In the genomic region with DNA sequence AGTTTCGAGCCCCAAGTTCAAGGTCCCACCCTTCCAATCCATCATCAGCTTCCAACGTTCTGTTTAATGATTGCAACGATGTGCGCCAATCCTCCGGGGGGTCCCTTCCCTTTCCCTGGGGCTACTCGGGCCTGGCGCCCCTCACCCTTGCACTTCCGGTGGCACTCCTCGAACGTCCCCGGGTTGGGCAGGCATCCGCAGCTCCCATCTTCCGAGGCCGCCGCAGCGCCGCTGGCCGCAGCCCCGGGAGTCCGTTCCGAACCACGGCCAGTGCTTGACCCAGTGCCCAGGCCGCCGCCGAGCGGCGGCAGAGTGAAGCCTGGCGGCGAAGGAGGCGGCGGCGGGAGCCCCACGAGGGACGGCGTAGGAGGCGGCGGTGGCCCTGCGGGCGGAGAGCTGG, we compare ENCODE assay signal across 9 mouse cellular contexts. TPM values are rescaled to one million over a fixed set of nuclear protein-coding genes. Genes with fewer than 3 reads are reported as not detected.
DNase-seq lines count a peak whose midpoint lies in the region; ATAC-seq and TF ChIP-seq lines count a peak whose summit lies in the region.
"Had no signal": no experiment of that assay in that cellular context is flagged by ENCODE, and none has a peak within 500 bp of the region (broad histone marks: within the 10 kb centered on the region; RNA-seq: fewer than 3 reads in every experiment).

No protein-coding gene starts in this region.

- no peak for DNase-seq in cerebellum, adult 2 months
- no peak for DNase-seq in cerebellum, adult 8-10 months
- DNase-seq in lung, postnatal 25 days (ENCODE audit: low spot score): no peak
- DNase-seq in layer of hippocampus, adult 18-20 months (ENCODE audit: low spot score in 2 of 2): no peak
- DNase-seq in spleen, postnatal 36 days (ENCODE audit: low spot score in 2 of 2): no peak

- peak overlapping the region; percentile 96 for H3K9ac ChIP-seq in lung, embryonic 16.5 days (ENCODE audit: low read length)
- H3K9ac ChIP-seq in intestine, postnatal 0 days (ENCODE audit: low read depth, low read length): peak overlapping the region; percentile 70
- H3K9ac ChIP-seq in neural tube, embryonic 15.5 days (replicated peaks): peak overlapping the region; percentile 96

- H3K36me3 ChIP-seq in lung, embryonic 16.5 days (ENCODE audit: control insufficient read depth, insufficient read depth, low read length): peaks cover 25% of the 10 kb centered on the region
- peaks cover 47% of the 10 kb centered on the region for H3K36me3 ChIP-seq in intestine, postnatal 0 days (ENCODE audit: control insufficient read depth, insufficient read depth)
- H3K36me3 ChIP-seq in neural tube, embryonic 15.5 days: peaks cover 34% of the 10 kb centered on the region

- no peak for ATAC-seq in lung, embryonic 16.5 days (ENCODE audit: low read depth)
- ATAC-seq in intestine, postnatal 0 days: peak; percentile 0; the same call in 1 of the 2 replicates
- peak; percentile 0; the same call in 1 of the 2 replicates for ATAC-seq in neural tube, embryonic 15.5 days (ENCODE audit: low FRiP score)

- peak overlapping the region; percentile 90 for H3K4me2 ChIP-seq in lung, embryonic 16.5 days (ENCODE audit: low read depth, low read length)
- H3K4me2 ChIP-seq in intestine, postnatal 0 days (replicated peaks; ENCODE audit: low read depth): peak overlapping the region; percentile 75
- peak overlapping the region; percentile 95 for H3K4me2 ChIP-seq in neural tube, embryonic 15.5 days

- no peak for TF ChIP-seq CTCF in cerebellum, adult 2 months (IDR thresholded peaks at IDR 0.05; ENCODE audit: borderline replicate concordance, insufficient read depth, low read depth, low read length)
- no peak for TF ChIP-seq CTCF in intestine, postnatal 0 days (IDR thresholded peaks at IDR 0.05; ENCODE audit: low read depth)

- no peaks in the 10 kb centered on the region for H3K9me3 ChIP-seq in lung, embryonic 16.5 days (ENCODE audit: control insufficient read depth, low read length)
- H3K9me3 ChIP-seq in intestine, postnatal 0 days (ENCODE audit: control insufficient read depth): no peaks in the 10 kb centered on the region
- H3K9me3 ChIP-seq in neural tube, embryonic 15.5 days (replicated peaks): no peaks in the 10 kb centered on the region

- no peaks in the 10 kb centered on the region for H3K27me3 ChIP-seq in cerebellum, adult 2 months (ENCODE audit: control insufficient read depth, insufficient read depth, low read length)
- no peaks in the 10 kb centered on the region for H3K27me3 ChIP-seq in lung, embryonic 16.5 days (ENCODE audit: control insufficient read depth, insufficient read depth, low read depth, low read length)
- no peaks in the 10 kb centered on the region for H3K27me3 ChIP-seq in intestine, postnatal 0 days (replicated peaks; ENCODE audit: control insufficient read depth, insufficient read depth, low read length)
- H3K27me3 ChIP-seq in neural tube, embryonic 15.5 days (replicated peaks): no peaks in the 10 kb centered on the region

- peak overlapping the region; percentile 27; the same call in 1 of the 2 replicates for H3K27ac ChIP-seq in cerebellum, adult 2 months (ENCODE audit: insufficient read depth, low read length)
- H3K27ac ChIP-seq in lung, embryonic 16.5 days (ENCODE audit: low read length): peak overlapping the region; percentile 48
- peak overlapping the region; percentile 29 for H3K27ac ChIP-seq in intestine, postnatal 0 days (ENCODE audit: low read depth, low read length)
- H3K27ac ChIP-seq in neural tube, embryonic 15.5 days (replicated peaks): peak overlapping the region; percentile 85

- peak overlapping the region; percentile 81 for H3K4me3 ChIP-seq in cerebellum, adult 2 months (replicated peaks; ENCODE audit: insufficient read depth, low read depth, low read length)
- H3K4me3 ChIP-seq in lung, embryonic 16.5 days (ENCODE audit: low read length): peak overlapping the region; percentile 100
- H3K4me3 ChIP-seq in intestine, postnatal 0 days (ENCODE audit: low read depth, low read length): peak overlapping the region; percentile 80
- peak overlapping the region; percentile 99 for H3K4me3 ChIP-seq in neural tube, embryonic 15.5 days (replicated peaks)

- TF ChIP-seq POLR2A in cerebellum, adult 2 months (IDR thresholded peaks at IDR 0.05; ENCODE audit: borderline replicate concordance, insufficient read depth, low read length): no peak

- WGBS in cerebellum, adult 2 months: under 1% methylated on average over 39 of the region's 39 CpGs
- under 1% methylated on average over 39 of the region's 39 CpGs for WGBS in lung, embryonic 16.5 days
- WGBS in intestine, postnatal 0 days: 0% methylated on average over 39 of the region's 39 CpGs
- WGBS in neural tube, embryonic 15.5 days: under 1% methylated on average over 34 of the region's 39 CpGs

- H3K4me1 ChIP-seq in cerebellum, adult 2 months (ENCODE audit: control insufficient read depth, insufficient read depth, low read length): peaks cover 8% of the 10 kb centered on the region
- peaks cover 16% of the 10 kb centered on the region for H3K4me1 ChIP-seq in lung, embryonic 16.5 days (replicated peaks; ENCODE audit: control insufficient read depth, insufficient read depth, low read length)
- no peaks in the 10 kb centered on the region; the same call in 1 of the 2 replicates for H3K4me1 ChIP-seq in intestine, postnatal 0 days (replicated peaks; ENCODE audit: control insufficient read depth, insufficient read depth, low read length)
- peaks cover 24% of the 10 kb centered on the region for H3K4me1 ChIP-seq in neural tube, embryonic 15.5 days

RNA-seq across cellular contexts. Expression of a gene that starts 0.4 kb away (rescaled TPM):
- polyA plus RNA-seq in cerebellum, adult 2 months (2012; rRNA removed): 125 TPM in 2 replicates
- polyA plus RNA-seq in lung, embryonic 16.5 days (2015; fragmentation: Nextera tagmentation; extraction: Ambion mirVana): 82.0 and 87.4 TPM in 2 replicates
- polyA plus RNA-seq in intestine, postnatal 0 days (2015; fragmentation: Nextera tagmentation; extraction: Ambion mirVana): 80.1 and 85.5 TPM in 2 replicates
- 155 and 171 TPM in 2 replicates for polyA plus RNA-seq in neural tube, embryonic 15.5 days (2015; fragmentation: Nextera tagmentation; extraction: Ambion mirVana)
- total RNA-seq in layer of hippocampus, adult 18-20 months (2021): 100 to 1,000 TPM; 110 to 114 TPM

RNA-seq across cellular contexts. Expression of a gene that starts 15.8 kb away (rescaled TPM):
- 2,800 and 2,936 TPM in 2 replicates for polyA plus RNA-seq in cerebellum, adult 2 months (2012; rRNA removed)
- 470 and 554 TPM in 2 replicates for polyA plus RNA-seq in lung, embryonic 16.5 days (2015; fragmentation: Nextera tagmentation; extraction: Ambion mirVana)
- 435 and 436 TPM in 2 replicates for polyA plus RNA-seq in intestine, postnatal 0 days (2015; fragmentation: Nextera tagmentation; extraction: Ambion mirVana)
- polyA plus RNA-seq in neural tube, embryonic 15.5 days (2015; fragmentation: Nextera tagmentation; extraction: Ambion mirVana): 643 and 683 TPM in 2 replicates
- 1,000 to 10,000 TPM; 2,690 to 2,764 TPM for total RNA-seq in layer of hippocampus, adult 18-20 months (2021)

RNA-seq across cellular contexts. Expression of a gene that starts 22.4 kb away (rescaled TPM):
- 5.1 and 6.6 TPM in 2 replicates for polyA plus RNA-seq in cerebellum, adult 2 months (2012; rRNA removed)
- 28.4 and 34.9 TPM in 2 replicates for polyA plus RNA-seq in lung, embryonic 16.5 days (2015; fragmentation: Nextera tagmentation; extraction: Ambion mirVana)
- polyA plus RNA-seq in intestine, postnatal 0 days (2015; fragmentation: Nextera tagmentation; extraction: Ambion mirVana): 34.7 and 50.0 TPM in 2 replicates
- 6.5 and 7.3 TPM in 2 replicates for polyA plus RNA-seq in neural tube, embryonic 15.5 days (2015; fragmentation: Nextera tagmentation; extraction: Ambion mirVana)
- total RNA-seq in layer of hippocampus, adult 18-20 months (2021): 1 to 10 TPM; 5.8 to 8.7 TPM

RNA-seq across cellular contexts. Expression of a gene that starts 33.6 kb away (rescaled TPM):
- polyA plus RNA-seq in cerebellum, adult 2 months (2012; rRNA removed): not detected in 2 replicates
- polyA plus RNA-seq in lung, embryonic 16.5 days (2015; fragmentation: Nextera tagmentation; extraction: Ambion mirVana): 0.34 and 6.1 TPM in 2 replicates
- 0.70 and 1.4 TPM in 2 replicates for polyA plus RNA-seq in intestine, postnatal 0 days (2015; fragmentation: Nextera tagmentation; extraction: Ambion mirVana)
- 0.38 and 0.75 TPM in 2 replicates for polyA plus RNA-seq in neural tube, embryonic 15.5 days (2015; fragmentation: Nextera tagmentation; extraction: Ambion mirVana)
- not detected for total RNA-seq in layer of hippocampus, adult 18-20 months (2021)
- total RNA-seq: common myeloid progenitor, adult 5-6 weeks had no signal

RNA-seq across cellular contexts. Expression of a gene that starts 33.6 kb away (rescaled TPM):
- not detected in 2 replicates for polyA plus RNA-seq in cerebellum, adult 2 months (2012; rRNA removed)
- polyA plus RNA-seq in lung, embryonic 16.5 days (2015; fragmentation: Nextera tagmentation; extraction: Ambion mirVana): not detected in 2 replicates
- polyA plus RNA-seq in intestine, postnatal 0 days (2015; fragmentation: Nextera tagmentation; extraction: Ambion mirVana): 5.6 and 13.5 TPM in 2 replicates
- polyA plus RNA-seq in neural tube, embryonic 15.5 days (2015; fragmentation: Nextera tagmentation; extraction: Ambion mirVana): not detected in 2 replicates
- total RNA-seq in layer of hippocampus, adult 18-20 months (2021): not detected
- total RNA-seq: common myeloid progenitor, adult 5-6 weeks had no signal

Comparison
In these comparisons a context has a peak if more than half of its experiments do, and no peak if none do; other contexts are left out.
1. H3K27ac ChIP-seq: peak in every context shown above with its lines; median percentile 85 in neural tube, embryonic 15.5 days; 48 in lung, embryonic 16.5 days; 29 in intestine, postnatal 0 days; 27 in cerebellum, adult 2 months.